In the genomic region with DNA sequence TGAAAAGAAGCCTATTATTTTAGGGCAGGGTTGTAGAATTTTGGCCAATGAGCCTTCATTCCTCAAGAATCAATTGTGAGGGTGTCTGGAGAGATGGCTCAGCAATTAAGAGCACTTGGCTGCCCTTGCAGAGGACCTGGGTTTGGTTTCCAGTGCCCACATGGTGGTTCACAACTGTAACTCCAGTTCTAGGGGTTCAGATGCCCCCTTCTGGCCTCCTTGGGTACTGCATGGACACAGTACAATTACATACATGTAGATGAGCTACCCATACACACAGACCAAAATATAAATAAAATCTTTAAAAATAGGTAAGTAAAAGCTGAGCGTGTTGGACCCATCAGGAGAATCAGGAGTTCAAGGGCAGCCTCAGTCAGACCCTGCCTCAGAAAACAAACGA, we compare ENCODE assay signal across 13 mouse cellular contexts. TPM values are rescaled to one million over a fixed set of nuclear protein-coding genes. Genes with fewer than 3 reads are reported as not detected.
DNase-seq lines count a peak whose midpoint lies in the region; ATAC-seq and TF ChIP-seq lines count a peak whose summit lies in the region.
"Had no signal": no experiment of that assay in that cellular context is flagged by ENCODE, and none has a peak within 500 bp of the region (broad histone marks: within the 10 kb centered on the region; RNA-seq: fewer than 3 reads in every experiment).

No protein-coding gene starts in this region.

- H3K9me3 ChIP-seq in hindbrain, postnatal 0 days (ENCODE audit: low read length) = no peaks in the 10 kb centered on the region
- H3K9me3 ChIP-seq in hindbrain, embryonic 14.5 days (ENCODE audit: control insufficient read depth, low read length) = no peaks in the 10 kb centered on the region
- no peaks in the 10 kb centered on the region for H3K9me3 ChIP-seq in E14TG2a.4 (ENCODE audit: low read length)
- no peaks in the 10 kb centered on the region for H3K9me3 ChIP-seq in embryonic facial prominence, embryonic 11.5 days (replicated peaks; ENCODE audit: control insufficient read depth, low read length)

- 86% methylated on average over 2 of the region's 2 CpGs for WGBS in hindbrain, postnatal 0 days
- WGBS in hindbrain, embryonic 14.5 days = 84% methylated on average over 2 of the region's 2 CpGs
- WGBS in embryonic facial prominence, embryonic 11.5 days = 87% methylated on average over 2 of the region's 2 CpGs

- no peaks in the 10 kb centered on the region for H3K4me1 ChIP-seq in hindbrain, postnatal 0 days (ENCODE audit: insufficient read depth, low read length)
- no peaks in the 10 kb centered on the region for H3K4me1 ChIP-seq in hindbrain, embryonic 14.5 days (replicated peaks; ENCODE audit: control insufficient read depth, insufficient read depth, low read length)
- H3K4me1 ChIP-seq in E14TG2a.4 (replicated peaks; ENCODE audit: low read depth, low read length) = peaks cover 5% of the 10 kb centered on the region; the same call in 1 of the 2 replicates
- no peaks in the 10 kb centered on the region for H3K4me1 ChIP-seq in embryonic facial prominence, embryonic 11.5 days (ENCODE audit: control insufficient read depth, insufficient read depth, low read length)

- no peaks in the 10 kb centered on the region for H3K36me3 ChIP-seq in hindbrain, postnatal 0 days (ENCODE audit: insufficient read depth, low read length)
- H3K36me3 ChIP-seq in hindbrain, embryonic 14.5 days (replicated peaks; ENCODE audit: control insufficient read depth, insufficient read depth) = no peaks in the 10 kb centered on the region
- no peaks in the 10 kb centered on the region for H3K36me3 ChIP-seq in E14TG2a.4 (ENCODE audit: insufficient read depth, low read length)
- no peaks in the 10 kb centered on the region for H3K36me3 ChIP-seq in embryonic facial prominence, embryonic 11.5 days (replicated peaks; ENCODE audit: control insufficient read depth, insufficient read depth, low read depth, low read length)

- H3K27me3 ChIP-seq in hindbrain, postnatal 0 days (ENCODE audit: insufficient read depth, low read length) = no peaks in the 10 kb centered on the region
- no peaks in the 10 kb centered on the region for H3K27me3 ChIP-seq in hindbrain, embryonic 14.5 days (ENCODE audit: control insufficient read depth, insufficient read depth, low read length)
- peaks cover under 1% of the 10 kb centered on the region; the same call in 1 of the 2 replicates for H3K27me3 ChIP-seq in E14TG2a.4 (ENCODE audit: insufficient read depth, low read length)
- H3K27me3 ChIP-seq in embryonic facial prominence, embryonic 11.5 days (ENCODE audit: control insufficient read depth, insufficient read depth, low read length) = no peaks in the 10 kb centered on the region

- H3K4me2 ChIP-seq in hindbrain, postnatal 0 days (ENCODE audit: low read depth, low read length) = no peak overlapping the region
- no peak overlapping the region for H3K4me2 ChIP-seq in hindbrain, embryonic 14.5 days (replicated peaks)
- H3K4me2 ChIP-seq in embryonic facial prominence, embryonic 11.5 days (ENCODE audit: low read depth, low read length) = no peak overlapping the region

- H3K9ac ChIP-seq in hindbrain, postnatal 0 days (replicated peaks; ENCODE audit: low read length) = no peak overlapping the region
- H3K9ac ChIP-seq in hindbrain, embryonic 14.5 days = no peak overlapping the region
- no peak overlapping the region for H3K9ac ChIP-seq in embryonic facial prominence, embryonic 11.5 days (replicated peaks; ENCODE audit: low read length)

- ATAC-seq in hindbrain, postnatal 0 days = no peak
- no peak for ATAC-seq in hindbrain, embryonic 14.5 days (ENCODE audit: low FRiP score)
- ATAC-seq in embryonic facial prominence, embryonic 11.5 days (replicated peaks; ENCODE audit: insufficient number of reproducible peaks, low FRiP score, low TSS enrichment, low read depth) = no peak

- TF ChIP-seq CTCF in hindbrain, postnatal 0 days (IDR thresholded peaks at IDR 0.05; ENCODE audit: low read depth) = peak; percentile 42
- TF ChIP-seq CTCF in E14TG2a.4 (conservative IDR thresholded peaks at IDR 0.05; ENCODE audit: low read length) = peak; percentile 60

- H3K27ac ChIP-seq in hindbrain, postnatal 0 days = no peak overlapping the region
- H3K27ac ChIP-seq in hindbrain, embryonic 14.5 days = no peak overlapping the region
- no peak overlapping the region for H3K27ac ChIP-seq in embryonic facial prominence, embryonic 11.5 days (replicated peaks; ENCODE audit: low read depth, low read length)

- no peak overlapping the region for H3K4me3 ChIP-seq in hindbrain, postnatal 0 days (ENCODE audit: low read length)
- no peak overlapping the region for H3K4me3 ChIP-seq in hindbrain, embryonic 14.5 days (replicated peaks; ENCODE audit: low read length)
- no peak overlapping the region for H3K4me3 ChIP-seq in E14TG2a.4 (replicated peaks; ENCODE audit: low read length)
- no peak overlapping the region for H3K4me3 ChIP-seq in embryonic facial prominence, embryonic 11.5 days (ENCODE audit: low read depth, low read length)

- no peak for DNase-seq in hindbrain, postnatal 0 days (ENCODE audit: low spot score)
- no peak for DNase-seq in hindbrain, embryonic 14.5 days (ENCODE audit: low spot score)
- DNase-seq in 3T3-L1 (ENCODE audit: low read depth, low spot score) = peak; percentile 53
- peak; percentile 36 for DNase-seq in embryonic facial prominence, embryonic 11.5 days (ENCODE audit: low spot score)
- no peak for DNase-seq in ovary, postnatal 10 days (ENCODE audit: low spot score)
- no peak for DNase-seq in left cerebral cortex, postnatal 4 days
- no peak for DNase-seq in ovary, adult 18-20 months (ENCODE audit: low spot score)
- DNase-seq: embryo, embryonic 11 days; gastrocnemius, postnatal 10 days; lung, postnatal 36 days had no signal

- intact Hi-C loops in left cerebral cortex, postnatal 4 days (cut with DNase I) = loop anchor here (10.0 kb wide), 1 partner anchor 126 kb away; no protein-coding TSS in a partner anchor

RNA-seq across cellular contexts. Expression of a gene that starts 21.2 kb away (rescaled TPM):
- total RNA-seq in hindbrain, postnatal 0 days (2014; rRNA removed) = 12.8 and 13.3 TPM in 2 replicates
- polyA plus RNA-seq in hindbrain, postnatal 0 days (2015; fragmentation: Nextera tagmentation; extraction: Ambion mirVana) = 6.5 and 7.1 TPM in 2 replicates
- polyA plus RNA-seq in hindbrain, embryonic 14.5 days (2014; fragmentation: Nextera tagmentation; extraction: Ambion mirVana) = 8.7 and 8.9 TPM in 2 replicates
- polyA plus RNA-seq in embryonic facial prominence, embryonic 11.5 days (2014; fragmentation: Nextera tagmentation; extraction: Ambion mirVana) = 15.7 and 17.3 TPM in 2 replicates
- total RNA-seq in left cerebral cortex, postnatal 4 days (2021) = 10 to 100 TPM; 11.3 to 11.4 TPM

RNA-seq across cellular contexts. Expression of a gene that starts 25.2 kb away (rescaled TPM):
- 0.43 and 0.84 TPM in 2 replicates for total RNA-seq in hindbrain, postnatal 0 days (2014; rRNA removed)
- 0.43 and 0.58 TPM in 2 replicates for polyA plus RNA-seq in hindbrain, postnatal 0 days (2015; fragmentation: Nextera tagmentation; extraction: Ambion mirVana)
- 0.20 and 0.26 TPM in 2 replicates for polyA plus RNA-seq in hindbrain, embryonic 14.5 days (2014; fragmentation: Nextera tagmentation; extraction: Ambion mirVana)
- polyA plus RNA-seq in embryonic facial prominence, embryonic 11.5 days (2014; fragmentation: Nextera tagmentation; extraction: Ambion mirVana) = not detected in 2 replicates
- under 1 TPM in 1 of 2 experiments, not detected in 1; 0.18 TPM for total RNA-seq in left cerebral cortex, postnatal 4 days (2021)
- total RNA-seq: adrenal gland, adult 18-20 months; gastrocnemius, postnatal 10 days; neutrophil, adult 5-6 weeks had no signal

Comparison
In these comparisons a context has a peak if more than half of its experiments do, and no peak if none do; other contexts are left out.
1. DNase-seq: peak in 3T3-L1 (single experiment) and embryonic facial prominence, embryonic 11.5 days (single experiment); none in hindbrain, postnatal 0 days (single experiment), hindbrain, embryonic 14.5 days (single experiment), ovary, postnatal 10 days (single experiment), left cerebral cortex, postnatal 4 days (single experiment) and ovary, adult 18-20 months (single experiment).